Mouse (Mus musculus) neutrophil, adult 59 days (primary cell): Measurements from ENCODE around the gene Aldh3b2. TPM values are rescaled to one million over a fixed set of nuclear protein-coding genes. Genes with fewer than 3 reads are reported as not detected.

Experiments
- total RNA-seq, 2 experiments: library from RNA; stranded (reverse); gene quantifications; 1 replicate in 1 of 2; 2 replicates in 1 of 2; pipeline ENCODE4 v1.2.4; 2023

Aldh3b2 gene
- 10 to 100 TPM; 12.6 to 14.7 TPM for total RNA-seq

GRCm38 (mm10) chr19:3972229-3972628 is at the start of gene Aldh3b2:
Aldh3b2 (plus strand) TSS chr19:3972328.

GRCm38 (mm10) chr19:3929211-3929941 is 42.8 kb upstream of the Aldh3b2 start, which contains the start of gene Aldh3b1:
Aldh3b1 (minus strand) TSS chr19:3929808.

GRCm38 (mm10) chr19:3935032-3935895 is 36.9 kb upstream of the Aldh3b2 start, which contains the start of gene Unc93b1:
Unc93b1 (plus strand) TSS chr19:3935186.

GRCm38 (mm10) chr19:3958470-3958869 is 13.7 kb upstream of the Aldh3b2 start, which contains the start of gene Aldh3b3:
Aldh3b3 (plus strand) TSS chr19:3958645.

DNA sequence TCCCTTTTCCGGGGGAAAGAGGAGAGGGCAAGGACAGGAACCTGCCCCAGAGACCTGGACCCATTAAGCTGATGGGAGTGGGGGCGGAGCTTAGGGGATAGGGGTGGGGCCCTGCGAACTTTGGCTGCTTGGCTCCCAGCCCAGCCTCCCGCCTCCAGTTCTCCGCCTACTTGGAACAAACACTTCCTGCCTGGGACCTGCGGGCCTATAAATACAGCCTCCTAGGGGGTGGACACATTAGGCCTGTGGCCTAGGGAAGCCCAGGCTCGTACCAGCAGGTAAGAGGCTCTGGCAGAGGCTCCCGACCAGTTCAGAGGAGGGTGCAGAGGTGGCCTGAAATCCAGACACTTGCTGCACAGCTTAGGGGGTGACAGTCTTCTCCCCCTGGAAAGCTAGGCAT is 14.2 kb downstream of the Aldh3b2 start, which contains the start of gene Acy3:
Gene Acy3 (plus strand): TSS at position 237 of the 400 bp plus-strand sequence.

GRCm38 (mm10) chr19:3992416-3992815 is 20.3 kb downstream of the Aldh3b2 start, which contains the start of gene Tbx10:
Tbx10 (plus strand) TSS chr19:3992752.

GRCm38 (mm10) chr19:4000119-4000900 is 28.2 kb downstream of the Aldh3b2 start, which contains the start of the genes Nudt8 and Gm49405:
Nudt8 (plus strand) TSS chr19:4000580.
Gm49405 (plus strand) TSS chr19:4000626.

DNA sequence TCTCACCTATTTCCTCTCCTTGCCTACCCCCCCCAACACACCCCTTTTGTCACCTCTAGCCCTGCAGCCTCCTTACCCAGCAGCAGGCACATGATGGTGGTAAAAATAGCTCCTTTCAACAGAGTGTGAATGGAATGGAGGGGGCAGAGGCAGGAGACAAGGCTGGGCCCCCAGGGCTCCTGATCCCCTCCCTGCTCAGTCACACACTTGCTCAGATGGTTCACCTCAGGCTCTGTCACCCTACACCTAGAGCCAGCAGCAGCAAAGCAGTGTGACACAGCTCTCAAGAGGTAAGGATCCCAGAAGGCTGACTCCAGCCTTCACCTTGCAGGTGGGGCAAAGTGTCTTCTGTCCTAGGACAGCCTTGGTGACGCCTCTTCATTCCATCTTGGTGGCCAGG is 31.0 kb downstream of the Aldh3b2 start, which contains the start of gene Doc2g:
Gene Doc2g (plus strand): TSS at position 202 of the 400 bp plus-strand sequence.

DNA sequence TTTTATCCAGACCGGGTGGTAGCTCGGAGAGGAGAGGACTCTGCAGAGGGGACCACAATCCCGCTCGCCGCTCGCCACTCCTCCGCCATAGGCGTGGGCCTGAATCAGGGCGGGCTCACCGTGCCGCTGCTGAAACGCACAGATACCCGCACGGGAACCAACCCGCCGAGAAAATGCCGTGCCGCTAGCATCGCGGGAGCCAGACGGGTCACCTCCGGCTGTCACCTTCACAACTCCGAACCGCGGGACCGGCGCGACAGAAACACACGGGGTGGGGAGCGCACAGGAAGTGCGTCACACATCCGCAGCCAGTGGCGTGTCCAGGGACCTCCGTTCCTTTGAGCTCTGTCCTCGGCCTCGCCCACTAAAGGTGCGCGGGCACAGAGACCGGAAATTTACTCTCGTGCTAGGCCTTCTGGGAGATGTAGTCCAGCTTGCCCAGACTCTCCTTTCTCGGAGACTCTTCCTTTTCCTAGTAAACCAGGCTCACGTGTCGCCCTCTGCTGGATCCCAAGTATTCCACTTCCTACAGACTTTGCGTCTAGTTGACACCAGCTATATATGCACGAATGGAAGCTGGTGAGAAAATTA is 40.4 kb downstream of the Aldh3b2 start, which contains the start of gene Ndufv1:
Gene Ndufv1 (minus strand): TSS at position 375 of the 591 bp plus-strand sequence.

Other genes starting within 250 kb of the Aldh3b2 start
- 10 to 100 TPM; 65.4 to 66.0 TPM for gene Kmt5b, start 204.9 kb upstream of the Aldh3b2 start, total RNA-seq
- 10 to 100 TPM; 43.5 to 47.2 TPM for gene Chka, start 120.6 kb upstream of the Aldh3b2 start, total RNA-seq
- gene Tcirg1, start 65.2 kb upstream of the Aldh3b2 start, total RNA-seq: 100 to 1,000 TPM; 221 to 250 TPM
- 10 to 100 TPM; 52.9 to 70.6 TPM for gene Ndufs8, start 59.6 kb upstream of the Aldh3b2 start, total RNA-seq
- gene Aldh3b1, start 42.5 kb upstream of the Aldh3b2 start, total RNA-seq: 100 to 1,000 TPM; 143 to 153 TPM
- 100 to 1,000 TPM; 236 to 316 TPM for gene Unc93b1, start 37.1 kb upstream of the Aldh3b2 start, total RNA-seq
- 10 to 100 TPM in 1 of 2 experiments, 1 to 10 TPM in 1; 9.9 to 11.1 TPM for gene Aldh3b3, start 13.7 kb upstream of the Aldh3b2 start, total RNA-seq
- under 1 TPM; 0.53 to 0.88 TPM for gene Acy3, start 14.2 kb downstream of the Aldh3b2 start, total RNA-seq
- gene Tbx10, start 20.4 kb downstream of the Aldh3b2 start, total RNA-seq: not detected
- gene Nudt8, start 28.3 kb downstream of the Aldh3b2 start, total RNA-seq: 1 to 10 TPM; 4.7 to 4.8 TPM
- 1 to 10 TPM in 1 of 2 experiments, under 1 TPM in 1; 0.33 to 1.0 TPM for gene Gm49405, start 28.3 kb downstream of the Aldh3b2 start, total RNA-seq
- under 1 TPM; 0.57 to 0.73 TPM for gene Doc2g, start 31.0 kb downstream of the Aldh3b2 start, total RNA-seq
- gene Ndufv1, start 40.5 kb downstream of the Aldh3b2 start, total RNA-seq: 10 to 100 TPM; 68.4 to 70.8 TPM
- 10 to 100 TPM; 63.6 to 65.3 TPM for gene Gstp1, start 65.7 kb downstream of the Aldh3b2 start, total RNA-seq
- gene Gstp2, start 73.7 kb downstream of the Aldh3b2 start, total RNA-seq: 1 to 10 TPM; 8.2 to 9.4 TPM
- gene Gstp3, start 87.2 kb downstream of the Aldh3b2 start, total RNA-seq: 1 to 10 TPM; 6.6 to 7.7 TPM
- not detected for gene Cabp2, start 109.2 kb downstream of the Aldh3b2 start, total RNA-seq
- gene Cdk2ap2, start 124.9 kb downstream of the Aldh3b2 start, total RNA-seq: 100 to 1,000 TPM; 228 to 257 TPM
- 100 to 1,000 TPM; 185 to 192 TPM for gene Pitpnm1, start 127.7 kb downstream of the Aldh3b2 start, total RNA-seq
- 100 to 1,000 TPM; 108 TPM for gene Aip, start 153.5 kb downstream of the Aldh3b2 start, total RNA-seq
- under 1 TPM in 1 of 2 experiments, not detected in 1; 0.13 TPM for gene Gpr152, start 167.5 kb downstream of the Aldh3b2 start, total RNA-seq
- gene Cabp4, start 171.7 kb downstream of the Aldh3b2 start, total RNA-seq: under 1 TPM; 0.67 to 0.82 TPM
- 100 to 1,000 TPM; 188 to 219 TPM for gene Coro1b, start 176.3 kb downstream of the Aldh3b2 start, total RNA-seq
- 10 to 100 TPM; 13.8 to 18.6 TPM for gene Ptprcap, start 181.3 kb downstream of the Aldh3b2 start, total RNA-seq
- 10 to 100 TPM; 34.4 to 42.3 TPM for gene Rps6kb2, start 191.0 kb downstream of the Aldh3b2 start, total RNA-seq
- gene Carns1, start 203.2 kb downstream of the Aldh3b2 start, total RNA-seq: 10 to 100 TPM; 34.4 to 34.6 TPM
- gene Tbc1d10c, start 219.0 kb downstream of the Aldh3b2 start, total RNA-seq: 100 to 1,000 TPM; 126 to 134 TPM
- gene Ppp1ca, start 219.7 kb downstream of the Aldh3b2 start, total RNA-seq: 100 to 1,000 TPM; 433 to 455 TPM
- gene Rad9a, start 229.3 kb downstream of the Aldh3b2 start, total RNA-seq: 10 to 100 TPM; 28.4 to 29.8 TPM
- 1 to 10 TPM; 2.5 to 4.2 TPM for gene Clcf1, start 241.9 kb downstream of the Aldh3b2 start, total RNA-seq
- not detected for gene AC109138.7, start 242.0 kb downstream of the Aldh3b2 start, total RNA-seq